Comparison of ENCODE assay signal across 14 mouse cellular contexts in genomic region chr4:98693465-98694185, GRCm38 (mm10). TPM values are rescaled to one million over a fixed set of nuclear protein-coding genes. Genes with fewer than 3 reads are reported as not detected.
DNase-seq lines count a peak whose midpoint lies in the region; ATAC-seq and TF ChIP-seq lines count a peak whose summit lies in the region.
"Had no signal": no experiment of that assay in that cellular context is flagged by ENCODE, and none has a peak within 500 bp of the region (broad histone marks: within the 10 kb centered on the region; RNA-seq: fewer than 3 reads in every experiment).

No protein-coding gene starts in this region.

- H3K9me3 ChIP-seq in intestine, embryonic 16.5 days (ENCODE audit: control insufficient read depth, low read length) = no peaks in the 10 kb centered on the region; the same call in 1 of the 2 replicates
- H3K9me3 ChIP-seq in liver, embryonic 15.5 days (replicated peaks) = no peaks in the 10 kb centered on the region
- H3K9me3 ChIP-seq: embryonic facial prominence, embryonic 10.5 days; limb, embryonic 15.5 days had no signal

- H3K4me2 ChIP-seq in intestine, embryonic 16.5 days (ENCODE audit: low read depth, low read length) = no peak overlapping the region
- H3K4me2 ChIP-seq in liver, embryonic 15.5 days = peak overlapping the region; percentile 18; the same call in 1 of the 2 replicates
- H3K4me2 ChIP-seq: limb, embryonic 15.5 days had no signal

- H3K36me3 ChIP-seq in intestine, embryonic 16.5 days (ENCODE audit: control insufficient read depth, insufficient read depth, low read length) = peaks cover 7% of the 10 kb centered on the region
- no peaks in the 10 kb centered on the region for H3K36me3 ChIP-seq in liver, embryonic 15.5 days (replicated peaks)

- H3K9ac ChIP-seq in intestine, embryonic 16.5 days (ENCODE audit: low read depth, low read length) = no peak overlapping the region
- H3K9ac ChIP-seq in liver, embryonic 15.5 days = no peak overlapping the region
- H3K9ac ChIP-seq: limb, embryonic 15.5 days had no signal

- H3K4me3 ChIP-seq in intestine, embryonic 16.5 days (ENCODE audit: low read length) = no peak overlapping the region
- no peak overlapping the region for H3K4me3 ChIP-seq in liver, embryonic 15.5 days (replicated peaks)
- H3K4me3 ChIP-seq in gastrocnemius, adult 2 months = no peak overlapping the region
- H3K4me3 ChIP-seq: embryonic facial prominence, embryonic 10.5 days; limb, embryonic 15.5 days had no signal

- no peaks in the 10 kb centered on the region for H3K27me3 ChIP-seq in intestine, embryonic 16.5 days (replicated peaks; ENCODE audit: control insufficient read depth, insufficient read depth, low read length)
- no peaks in the 10 kb centered on the region for H3K27me3 ChIP-seq in liver, embryonic 15.5 days
- H3K27me3 ChIP-seq: limb, embryonic 15.5 days had no signal

- 31% methylated on average over 9 of the region's 9 CpGs for WGBS in intestine, embryonic 16.5 days
- 27% methylated on average over 9 of the region's 9 CpGs for WGBS in liver, embryonic 15.5 days (ENCODE audit: insufficient replicate concordance)

- peak; percentile 75 for ATAC-seq in intestine, embryonic 16.5 days
- peak; percentile 89 for ATAC-seq in liver, embryonic 15.5 days (ENCODE audit: insufficient read depth)

- peak; percentile 30 for DNase-seq in brain, adult 2 months (ENCODE audit: low read depth, low spot score)
- DNase-seq in kidney, postnatal 10 days = peak; percentile 46
- no peak for DNase-seq in gastrocnemius, adult 2 months
- no peak for DNase-seq in cerebellum, postnatal 14 days
- DNase-seq in spleen, postnatal 4 days (ENCODE audit: low spot score in 2 of 2) = no peak
- DNase-seq: cerebellum, adult 11-12 months; heart, adult 18-20 months had no signal

- 0 out of 2 replicates have a peak, but pooled peaks cover 4% of the 10 kb centered on the region for H3K4me1 ChIP-seq in intestine, embryonic 16.5 days (ENCODE audit: control insufficient read depth, insufficient read depth, low read length)
- H3K4me1 ChIP-seq in liver, embryonic 15.5 days (replicated peaks) = no peaks in the 10 kb centered on the region
- H3K4me1 ChIP-seq: limb, embryonic 15.5 days had no signal

- intact Hi-C loops in gastrocnemius, adult 2 months (cut with DNase I) = no loop called here

- H3K27ac ChIP-seq in intestine, embryonic 16.5 days (ENCODE audit: low read length) = no peak overlapping the region
- no peak overlapping the region for H3K27ac ChIP-seq in liver, embryonic 15.5 days (replicated peaks)
- H3K27ac ChIP-seq in gastrocnemius, adult 2 months = no peak overlapping the region
- H3K27ac ChIP-seq: embryonic facial prominence, embryonic 10.5 days; limb, embryonic 15.5 days had no signal

- no peak for TF ChIP-seq CTCF in gastrocnemius, adult 2 months (IDR thresholded peaks at IDR 0.05)

RNA-seq across cellular contexts. Expression of gene L1td1, which starts 32.9 kb away (rescaled TPM):
- polyA plus RNA-seq in intestine, embryonic 16.5 days (2015; fragmentation: Nextera tagmentation; extraction: Ambion mirVana) = 0.10 and 0.24 TPM in 2 replicates
- not detected in 2 replicates for polyA plus RNA-seq in liver, embryonic 15.5 days (2015; fragmentation: Nextera tagmentation; extraction: Ambion mirVana)
- not detected for total RNA-seq in gastrocnemius, adult 2 months (2021)
- total RNA-seq: adrenal gland, postnatal 4 days; heart, postnatal 10 days had no signal
- polyA plus RNA-seq: neural tube, embryonic 14.5 days had no signal

Comparison
In these comparisons a context has a peak if more than half of its experiments do, and no peak if none do; other contexts are left out.
1. DNase-seq: peak in brain, adult 2 months (single experiment) and kidney, postnatal 10 days (single experiment); none in gastrocnemius, adult 2 months (single experiment), cerebellum, postnatal 14 days (0 of 2) and spleen, postnatal 4 days (0 of 2).